Mouse (Mus musculus): ENCODE measurements around the gene Rhoa. TPM values are rescaled to one million over a fixed set of nuclear protein-coding genes. Genes with fewer than 3 reads are reported as not detected.

The Rhoa gene
- polyA plus RNA-seq, 1 experiment from 2014 or later: 151 TPM

- no peak for ATAC-seq (ENCODE audit: low read depth)
- no peak overlapping the region for H3K4me2 ChIP-seq (ENCODE audit: low read depth, low read length)
- H3K27me3 ChIP-seq (ENCODE audit: control insufficient read depth, insufficient read depth, low read length): no peaks in the 10 kb centered on the region
- 90% methylated on average over 3 of the region's 3 CpGs for WGBS
- H3K27ac ChIP-seq (ENCODE audit: low read depth, low read length): no peak overlapping the region
- H3K9ac ChIP-seq (replicated peaks; ENCODE audit: low read depth, low read length): no peak overlapping the region
- H3K36me3 ChIP-seq (ENCODE audit: control insufficient read depth, insufficient read depth, low read length): no peaks in the 10 kb centered on the region
- H3K9me3 ChIP-seq (ENCODE audit: control insufficient read depth, low read length): no peaks in the 10 kb centered on the region
- peaks cover 21% of the 10 kb centered on the region for H3K4me1 ChIP-seq (ENCODE audit: control insufficient read depth, insufficient read depth, low read length)
- H3K4me3 ChIP-seq (ENCODE audit: low read depth, low read length): no peak overlapping the region
These were observed 37.4 kb downstream of the Rhoa start for GRCm38 (mm10) chr9:108343331-108343730.

GRCm38 (mm10) chr9:108343835-108344234 is 37.9 kb downstream of the Rhoa start:
- 87% methylated on average over 1 of the region's 1 CpGs for WGBS
- H3K4me3 ChIP-seq (ENCODE audit: low read depth, low read length): no peak overlapping the region
- peaks cover 21% of the 10 kb centered on the region for H3K4me1 ChIP-seq (ENCODE audit: control insufficient read depth, insufficient read depth, low read length)
- no peaks in the 10 kb centered on the region for H3K9me3 ChIP-seq (ENCODE audit: control insufficient read depth, low read length)
- no peak for ATAC-seq (ENCODE audit: low read depth)
- no peaks in the 10 kb centered on the region for H3K27me3 ChIP-seq (ENCODE audit: control insufficient read depth, insufficient read depth, low read length)
- no peaks in the 10 kb centered on the region for H3K36me3 ChIP-seq (ENCODE audit: control insufficient read depth, insufficient read depth, low read length)
- H3K9ac ChIP-seq (replicated peaks; ENCODE audit: low read depth, low read length): no peak overlapping the region
- no peak overlapping the region for H3K27ac ChIP-seq (ENCODE audit: low read depth, low read length)
- H3K4me2 ChIP-seq (ENCODE audit: low read depth, low read length): no peak overlapping the region

GRCm38 (mm10) chr9:108344471-108344870 is 38.5 kb downstream of the Rhoa start:
- no peak overlapping the region for H3K4me2 ChIP-seq (ENCODE audit: low read depth, low read length)
- no peak overlapping the region for H3K27ac ChIP-seq (ENCODE audit: low read depth, low read length)
- WGBS: 85% methylated on average over 4 of the region's 4 CpGs
- no peak overlapping the region for H3K9ac ChIP-seq (replicated peaks; ENCODE audit: low read depth, low read length)
- H3K4me1 ChIP-seq (ENCODE audit: control insufficient read depth, insufficient read depth, low read length): peaks cover 24% of the 10 kb centered on the region
- no peaks in the 10 kb centered on the region for H3K36me3 ChIP-seq (ENCODE audit: control insufficient read depth, insufficient read depth, low read length)
- no peaks in the 10 kb centered on the region for H3K9me3 ChIP-seq (ENCODE audit: control insufficient read depth, low read length)
- ATAC-seq (ENCODE audit: low read depth): no peak
- H3K4me3 ChIP-seq (ENCODE audit: low read depth, low read length): no peak overlapping the region
- no peaks in the 10 kb centered on the region for H3K27me3 ChIP-seq (ENCODE audit: control insufficient read depth, insufficient read depth, low read length)

GRCm38 (mm10) chr9:108347024-108347423 is 41.1 kb downstream of the Rhoa start:
- no peak for ATAC-seq (ENCODE audit: low read depth)
- Histone ChIP-seq H3K27ac (ENCODE audit: low read depth, low read length) (peak overlapping the region; percentile 96), H3K9ac (replicated peaks; ENCODE audit: low read depth, low read length) (peak overlapping the region; percentile 79), H3K9me3 (ENCODE audit: control insufficient read depth, low read length) (no peaks in the 10 kb centered on the region), H3K4me1 (ENCODE audit: control insufficient read depth, insufficient read depth, low read length) (peaks cover 15% of the 10 kb centered on the region; the same call in 1 of the 2 replicates), H3K36me3 (ENCODE audit: control insufficient read depth, insufficient read depth, low read length) (peaks cover 14% of the 10 kb centered on the region; the same call in 1 of the 2 replicates), H3K4me2 (ENCODE audit: low read depth, low read length) (peak overlapping the region; percentile 83), H3K27me3 (ENCODE audit: control insufficient read depth, insufficient read depth, low read length) (no peaks in the 10 kb centered on the region), H3K4me3 (ENCODE audit: low read depth, low read length) (peak overlapping the region; percentile 73)
- WGBS: 6% methylated on average over 11 of the region's 11 CpGs

- peak; percentile 96 for ATAC-seq (ENCODE audit: low read depth)
These were observed 41.8 kb downstream of the Rhoa start, which contains the start of gene Usp4 for GRCm38 (mm10) chr9:108347540-108348289. Gene Usp4 (plus strand): TSS chr9:108347853.

GRCm38 (mm10) chr9:108348290-108348680 is 42.4 kb downstream of the Rhoa start:
- no peaks in the 10 kb centered on the region for H3K9me3 ChIP-seq (ENCODE audit: control insufficient read depth, low read length)
- H3K4me1 ChIP-seq (ENCODE audit: control insufficient read depth, insufficient read depth, low read length): peaks cover 15% of the 10 kb centered on the region; the same call in 1 of the 2 replicates
- ATAC-seq (ENCODE audit: low read depth): no peak
- H3K9ac ChIP-seq (replicated peaks; ENCODE audit: low read depth, low read length): peak overlapping the region; percentile 79
- no peaks in the 10 kb centered on the region for H3K27me3 ChIP-seq (ENCODE audit: control insufficient read depth, insufficient read depth, low read length)
- H3K4me3 ChIP-seq (ENCODE audit: low read depth, low read length): peak overlapping the region; percentile 73
- WGBS: 5% methylated on average over 14 of the region's 14 CpGs
- peak overlapping the region; percentile 96 for H3K27ac ChIP-seq (ENCODE audit: low read depth, low read length)
- peaks cover 27% of the 10 kb centered on the region for H3K36me3 ChIP-seq (ENCODE audit: control insufficient read depth, insufficient read depth, low read length)
- H3K4me2 ChIP-seq (ENCODE audit: low read depth, low read length): peak overlapping the region; percentile 83

More at GRCm38 (mm10) chr9:108347540-108348289, 41.8 kb downstream of the Rhoa start, which contains the start of gene Usp4:
- Histone ChIP-seq H3K36me3 (ENCODE audit: control insufficient read depth, insufficient read depth, low read length) (peaks cover 21% of the 10 kb centered on the region), H3K27ac (ENCODE audit: low read depth, low read length) (peak within 1 kb of the TSS; percentile 96), H3K4me3 (ENCODE audit: low read depth, low read length) (peak within 1 kb of the TSS; percentile 73), H3K4me2 (ENCODE audit: low read depth, low read length) (peak within 1 kb of the TSS; percentile 83), H3K9ac (replicated peaks; ENCODE audit: low read depth, low read length) (peak within 1 kb of the TSS; percentile 79), H3K9me3 (ENCODE audit: control insufficient read depth, low read length) (no peaks in the 10 kb centered on the region), H3K27me3 (ENCODE audit: control insufficient read depth, insufficient read depth, low read length) (no peaks in the 10 kb centered on the region), H3K4me1 (ENCODE audit: control insufficient read depth, insufficient read depth, low read length) (peaks cover 15% of the 10 kb centered on the region; the same call in 1 of the 2 replicates)
- WGBS: under 1% methylated on average over 63 of the region's 75 CpGs

GRCm38 (mm10) chr9:108349727-108350126 is 43.8 kb downstream of the Rhoa start:
- ATAC-seq (ENCODE audit: low read depth): no peak
- H3K4me3 ChIP-seq (ENCODE audit: low read depth, low read length): no peak overlapping the region
- peaks cover 15% of the 10 kb centered on the region; the same call in 1 of the 2 replicates for H3K4me1 ChIP-seq (ENCODE audit: control insufficient read depth, insufficient read depth, low read length)
- peaks cover 36% of the 10 kb centered on the region for H3K36me3 ChIP-seq (ENCODE audit: control insufficient read depth, insufficient read depth, low read length)
- no peaks in the 10 kb centered on the region for H3K27me3 ChIP-seq (ENCODE audit: control insufficient read depth, insufficient read depth, low read length)
- no peak overlapping the region for H3K9ac ChIP-seq (replicated peaks; ENCODE audit: low read depth, low read length)
- no peaks in the 10 kb centered on the region for H3K9me3 ChIP-seq (ENCODE audit: control insufficient read depth, low read length)
- H3K27ac ChIP-seq (ENCODE audit: low read depth, low read length): no peak overlapping the region
- 89% methylated on average over 4 of the region's 4 CpGs for WGBS
- H3K4me2 ChIP-seq (ENCODE audit: low read depth, low read length): no peak overlapping the region

GRCm38 (mm10) chr9:108378234-108378633 is 72.3 kb downstream of the Rhoa start:
- ATAC-seq (ENCODE audit: low read depth): no peak
- no peak overlapping the region for H3K4me2 ChIP-seq (ENCODE audit: low read depth, low read length)
- H3K27me3 ChIP-seq (ENCODE audit: control insufficient read depth, insufficient read depth, low read length): no peaks in the 10 kb centered on the region
- H3K9ac ChIP-seq (replicated peaks; ENCODE audit: low read depth, low read length): no peak overlapping the region
- no peaks in the 10 kb centered on the region for H3K9me3 ChIP-seq (ENCODE audit: control insufficient read depth, low read length)
- H3K27ac ChIP-seq (ENCODE audit: low read depth, low read length): no peak overlapping the region
- no peak overlapping the region for H3K4me3 ChIP-seq (ENCODE audit: low read depth, low read length)
- H3K4me1 ChIP-seq (ENCODE audit: control insufficient read depth, insufficient read depth, low read length): no peaks in the 10 kb centered on the region
- 92% methylated on average over 9 of the region's 9 CpGs for WGBS
- H3K36me3 ChIP-seq (ENCODE audit: control insufficient read depth, insufficient read depth, low read length): peaks cover 77% of the 10 kb centered on the region

GRCm38 (mm10) chr9:108378736-108379135 is 72.8 kb downstream of the Rhoa start:
- WGBS: 84% methylated on average over 5 of the region's 5 CpGs
- Histone ChIP-seq H3K4me1 (ENCODE audit: control insufficient read depth, insufficient read depth, low read length) (no peaks in the 10 kb centered on the region), H3K4me3 (ENCODE audit: low read depth, low read length) (no peak overlapping the region), H3K9me3 (ENCODE audit: control insufficient read depth, low read length) (no peaks in the 10 kb centered on the region), H3K27ac (ENCODE audit: low read depth, low read length) (no peak overlapping the region), H3K4me2 (ENCODE audit: low read depth, low read length) (no peak overlapping the region), H3K27me3 (ENCODE audit: control insufficient read depth, insufficient read depth, low read length) (no peaks in the 10 kb centered on the region), H3K36me3 (ENCODE audit: control insufficient read depth, insufficient read depth, low read length) (peaks cover 77% of the 10 kb centered on the region), H3K9ac (replicated peaks; ENCODE audit: low read depth, low read length) (no peak overlapping the region)
- no peak for ATAC-seq (ENCODE audit: low read depth)

All from neural tube, embryonic 14.5 days (tissue).